Mouse (Mus musculus) liver, embryonic 16.5 days (tissue): ENCODE data around the gene H3f3a. TPM values are rescaled to one million over a fixed set of nuclear protein-coding genes. Genes with fewer than 3 reads are reported as not detected.

Experiments used
- polyA plus RNA-seq: library from polyadenylated mRNA; unstranded; fragments of >200 nt; fragmentation: Nextera tagmentation; extraction: Ambion mirVana; gene quantifications from 2 replicates; pipeline ENCODE4 v1.2.1, GENCODE M21; 2015

The H3f3a gene
- polyA plus RNA-seq, 1 experiment from 2014 or later: 2,020 TPM

Other genes with a start within 250 kb of the H3f3a start
- gene Parp1, start 245.0 kb downstream of the H3f3a start, polyA plus RNA-seq: 51.3 and 52.0 TPM in 2 replicates
- 9.5 and 11.4 TPM in 2 replicates for gene Lin9, start 172.8 kb downstream of the H3f3a start, polyA plus RNA-seq
- 0.18 and 0.27 TPM in 2 replicates for gene Mixl1, start 116.9 kb downstream of the H3f3a start, polyA plus RNA-seq
- 8.1 and 8.4 TPM in 2 replicates for gene Acbd3, start 87.9 kb downstream of the H3f3a start, polyA plus RNA-seq
- gene Sde2, start 37.2 kb upstream of the H3f3a start, polyA plus RNA-seq: 20.9 and 21.5 TPM in 2 replicates
- gene Lefty2, start 79.2 kb upstream of the H3f3a start, polyA plus RNA-seq: not detected in 2 replicates
- 81.2 and 83.4 TPM in 2 replicates for gene Pycr2, start 90.3 kb upstream of the H3f3a start, polyA plus RNA-seq
- 3.5 and 3.6 TPM in 2 replicates for gene Lefty1, start 121.1 kb upstream of the H3f3a start, polyA plus RNA-seq
- 8.9 and 10.9 TPM in 2 replicates for gene Tmem63a, start 128.4 kb upstream of the H3f3a start, polyA plus RNA-seq
- gene Ephx1, start 207.0 kb upstream of the H3f3a start, polyA plus RNA-seq: 10.1 and 11.3 TPM in 2 replicates
- 0.15 TPM in 2 replicates for gene 9130409I23Rik, start 237.3 kb upstream of the H3f3a start, polyA plus RNA-seq